Mouse (Mus musculus) neutrophil, adult 83 days (primary cell): ENCODE data around the gene Smarcc2. TPM values are rescaled to one million over a fixed set of nuclear protein-coding genes. Genes with fewer than 3 reads are reported as not detected.

Source experiments
- total RNA-seq, 2 experiments: library from RNA; stranded (reverse); gene quantifications; one replicate each; pipeline ENCODE4 v1.2.4; 2023

Gene Smarcc2
- total RNA-seq = 10 to 100 TPM; 94.8 to 95.9 TPM

GRCm38 (mm10) chr10:128458719-128459408 lies at the start of gene Smarcc2:
Smarcc2 (plus strand) TSS chr10:128459248.

GRCm38 (mm10) chr10:128411211-128412054 lies 47.6 kb upstream of the Smarcc2 start, which contains the start of the genes Nabp2 and Rnf41:
Nabp2 (minus strand) TSS chr10:128411492.
Rnf41 (plus strand) TSS chr10:128411657.

GRCm38 (mm10) chr10:128493695-128494666 lies 34.9 kb downstream of the Smarcc2 start, which contains the start of gene Myl6:
Myl6 (minus strand) TSS chr10:128494145.

GRCm38 (mm10) chr10:128498590-128498989 lies 39.5 kb downstream of the Smarcc2 start, which contains the start of gene Myl6b:
Myl6b (minus strand) TSS chr10:128498685.

GRCm38 (mm10) chr10:128525671-128526308 lies 66.7 kb downstream of the Smarcc2 start, which contains the start of gene Esyt1:
Esyt1 (minus strand) TSS chr10:128525871.

Other genes starting within 250 kb of the Smarcc2 start
- 1 to 10 TPM; 4.2 to 6.3 TPM for gene Spryd4, start 247.4 kb upstream of the Smarcc2 start, total RNA-seq
- gene Mip, start 233.4 kb upstream of the Smarcc2 start, total RNA-seq = under 1 TPM in 1 of 2 experiments, not detected in 1; 0.15 TPM
- gene Timeless, start 227.2 kb upstream of the Smarcc2 start, total RNA-seq = 10 to 100 TPM; 29.4 to 41.0 TPM
- gene Apon, start 205.2 kb upstream of the Smarcc2 start, total RNA-seq = under 1 TPM in 1 of 2 experiments, not detected in 1; 0.46 TPM
- gene Apof, start 190.6 kb upstream of the Smarcc2 start, total RNA-seq = not detected
- 10 to 100 TPM; 36.7 to 45.1 TPM for gene Stat2, start 188.7 kb upstream of the Smarcc2 start, total RNA-seq
- not detected for gene Il23a, start 160.5 kb upstream of the Smarcc2 start, total RNA-seq
- 10 to 100 TPM; 30.3 to 33.9 TPM for gene Pan2, start 155.9 kb upstream of the Smarcc2 start, total RNA-seq
- 10 to 100 TPM; 34.4 to 34.6 TPM for gene Cnpy2, start 136.8 kb upstream of the Smarcc2 start, total RNA-seq
- gene Cs, start 121.5 kb upstream of the Smarcc2 start, total RNA-seq = 100 to 1,000 TPM; 101 to 107 TPM
- gene Coq10a, start 90.3 kb upstream of the Smarcc2 start, total RNA-seq = 10 to 100 TPM; 15.7 to 16.2 TPM
- 10 to 100 TPM; 39.9 to 40.3 TPM for gene Ankrd52, start 82.1 kb upstream of the Smarcc2 start, total RNA-seq
- not detected for gene Slc39a5, start 58.0 kb upstream of the Smarcc2 start, total RNA-seq
- 10 to 100 TPM; 36.2 to 39.9 TPM for gene Nabp2, start 47.8 kb upstream of the Smarcc2 start, total RNA-seq
- 10 to 100 TPM; 34.9 to 38.0 TPM for gene Rnf41, start 47.6 kb upstream of the Smarcc2 start, total RNA-seq
- 1,000 to 10,000 TPM; 1,082 to 1,094 TPM for gene Myl6, start 34.9 kb downstream of the Smarcc2 start, total RNA-seq
- gene Myl6b, start 39.4 kb downstream of the Smarcc2 start, total RNA-seq = 1 to 10 TPM; 2.3 to 2.7 TPM
- gene Esyt1, start 66.6 kb downstream of the Smarcc2 start, total RNA-seq = 100 to 1,000 TPM; 141 to 160 TPM
- gene Zc3h10, start 88.5 kb downstream of the Smarcc2 start, total RNA-seq = 10 to 100 TPM; 25.3 to 27.3 TPM
- gene Rpl41, start 90.1 kb downstream of the Smarcc2 start, total RNA-seq = 1,000 to 10,000 TPM; 1,718 to 1,914 TPM
- 10 to 100 TPM; 50.1 to 53.8 TPM for gene Pa2g4, start 106.7 kb downstream of the Smarcc2 start, total RNA-seq
- 1 to 10 TPM in 1 of 2 experiments, under 1 TPM in 1; 0.85 to 1.1 TPM for gene Erbb3, start 130.4 kb downstream of the Smarcc2 start, total RNA-seq
- gene Rps26, start 167.5 kb downstream of the Smarcc2 start, total RNA-seq = 100 to 1,000 TPM; 512 to 560 TPM
- gene Ikzf4, start 186.7 kb downstream of the Smarcc2 start, total RNA-seq = not detected
- gene Suox, start 214.8 kb downstream of the Smarcc2 start, total RNA-seq = 1 to 10 TPM; 3.1 to 4.9 TPM
- gene Rab5b, start 237.0 kb downstream of the Smarcc2 start, total RNA-seq = 100 to 1,000 TPM; 108 to 111 TPM
- gene Pmel, start 244.9 kb downstream of the Smarcc2 start, total RNA-seq = 1 to 10 TPM; 2.4 to 3.0 TPM
- 10 to 100 TPM; 81.0 to 81.2 TPM for gene Cdk2, start 245.8 kb downstream of the Smarcc2 start, total RNA-seq